Mouse (Mus musculus): ENCODE data around the gene Vmn1r24. TPM values are rescaled to one million over a fixed set of nuclear protein-coding genes. Genes with fewer than 3 reads are reported as not detected.

Vmn1r24 gene
- not detected for polyA plus RNA-seq (2014; fragmentation: Illumina TruSeq; extraction: RNeasy Lipid Tissue Mini Kit (QIAGEN cat#74804); ENCODE audit: low read depth, low replicate concordance)

GRCm38 (mm10) chr6:57961403-57961802 lies at the start of gene Vmn1r24:
Gene Vmn1r24 (minus strand): TSS chr6:57961503.

GRCm38 (mm10) chr6:57980710-57981109 lies 19.4 kb upstream of the Vmn1r24 start, which contains the start of gene Vmn1r25:
Gene Vmn1r25 (minus strand): TSS chr6:57980810.

GRCm38 (mm10) chr6:57926738-57927137 lies 34.6 kb downstream of the Vmn1r24 start, which contains the start of gene Vmn1r23:
Gene Vmn1r23 (minus strand): TSS chr6:57926838.

GRCm38 (mm10) chr6:57907928-57908327 lies 53.4 kb downstream of the Vmn1r24 start, which contains the start of gene Vmn1r22:
Gene Vmn1r22 (minus strand): TSS chr6:57908028.

Other genes starting within 250 kb of the Vmn1r24 start
- 17.9 TPM for gene Vopp1, start 136.3 kb downstream of the Vmn1r24 start, polyA plus RNA-seq (2014; fragmentation: Illumina TruSeq; extraction: RNeasy Lipid Tissue Mini Kit (QIAGEN cat#74804); ENCODE audit: low read depth, low replicate concordance)
- not detected for gene Vmn1r21, start 111.2 kb downstream of the Vmn1r24 start, polyA plus RNA-seq (2014; fragmentation: Illumina TruSeq; extraction: RNeasy Lipid Tissue Mini Kit (QIAGEN cat#74804); ENCODE audit: low read depth, low replicate concordance)
- not detected for gene Vmn1r22, start 53.5 kb downstream of the Vmn1r24 start, polyA plus RNA-seq (2014; fragmentation: Illumina TruSeq; extraction: RNeasy Lipid Tissue Mini Kit (QIAGEN cat#74804); ENCODE audit: low read depth, low replicate concordance)
- not detected for gene Vmn1r23, start 34.7 kb downstream of the Vmn1r24 start, polyA plus RNA-seq (2014; fragmentation: Illumina TruSeq; extraction: RNeasy Lipid Tissue Mini Kit (QIAGEN cat#74804); ENCODE audit: low read depth, low replicate concordance)
- gene Vmn1r25, start 19.3 kb upstream of the Vmn1r24 start, polyA plus RNA-seq (2014; fragmentation: Illumina TruSeq; extraction: RNeasy Lipid Tissue Mini Kit (QIAGEN cat#74804); ENCODE audit: low read depth, low replicate concordance) = not detected
- not detected for gene Vmn1r26, start 53.7 kb upstream of the Vmn1r24 start, polyA plus RNA-seq (2014; fragmentation: Illumina TruSeq; extraction: RNeasy Lipid Tissue Mini Kit (QIAGEN cat#74804); ENCODE audit: low read depth, low replicate concordance)

Data from heart, adult 10 weeks (tissue).